Mouse (Mus musculus) splenic B cell, adult 2 months (primary cell): Measurements from ENCODE around the gene Igll1.
A peak's percentile ranks its signal among the peaks of the same experiment; 100 is the strongest.
"Not testable (repeated sequence)": the region's sequence is repeated elsewhere in the genome, so short reads cannot be mapped to it uniquely, and the experiment has no call there.

ENCODE experiments used
- DNase-seq: peaks from one replicate; pipeline ENCODE4 v3.0.0-alpha.2; 2011; ENCODE audit warnings: low read depth, low spot score
- H3K27me3 ChIP-seq: 2 replicates; pipeline ENCODE4 v1.6.1; 2012; ENCODE audit warnings: mild to moderate bottlenecking, low read length, moderate library complexity, mixed read lengths; ENCODE audit not compliant: control insufficient read depth, poor library complexity, insufficient read depth, severe bottlenecking
- H3K36me3 ChIP-seq: 2 replicates; pipeline ENCODE4 v1.6.1; 2012; ENCODE audit warnings: mild to moderate bottlenecking, low read length, moderate library complexity, mixed read lengths; ENCODE audit not compliant: control insufficient read depth, poor library complexity, insufficient read depth, severe bottlenecking

The Igll1 gene

GRCm38 (mm10) chr16:16865696-16866561 is 2.1 kb upstream of the Igll1 start:
- Histone ChIP-seq H3K27me3 (no peaks in the 10 kb centered on the region), H3K36me3 (no peaks in the 10 kb centered on the region)
- peak; percentile 17 for DNase-seq

GRCm38 (mm10) chr16:16865217-16865616 is 1.4 kb upstream of the Igll1 start:
- DNase-seq = peak; percentile 20
- no peaks in the 10 kb centered on the region for H3K27me3 ChIP-seq
- no peaks in the 10 kb centered on the region for H3K36me3 ChIP-seq

- no peak for DNase-seq
- H3K36me3 ChIP-seq = no peaks in the 10 kb centered on the region
- H3K27me3 ChIP-seq = no peaks in the 10 kb centered on the region
Measured at GRCm38 (mm10) chr16:16862288-16862687, 1.5 kb downstream of the Igll1 start.

- DNase-seq = no peak
- Histone ChIP-seq H3K27me3 (no peaks in the 10 kb centered on the region), H3K36me3 (no peaks in the 10 kb centered on the region)
Measured at GRCm38 (mm10) chr16:16856731-16857476, 6.9 kb downstream of the Igll1 start.

- DNase-seq = not testable (repeated sequence)
Measured at GRCm38 (mm10) chr16:16856054-16856453, 7.7 kb downstream of the Igll1 start.

GRCm38 (mm10) chr16:16855541-16855940 is 8.2 kb downstream of the Igll1 start:
- DNase-seq = no peak
- no peaks in the 10 kb centered on the region for H3K36me3 ChIP-seq

More at GRCm38 (mm10) chr16:16856054-16856453, 7.7 kb downstream of the Igll1 start:
- H3K27me3 ChIP-seq, H3K36me3 ChIP-seq: not testable (repeated sequence)

GRCm38 (mm10) chr16:16854836-16855235 is 8.9 kb downstream of the Igll1 start:
- peak; percentile 80 for DNase-seq
- no peaks in the 10 kb centered on the region for H3K36me3 ChIP-seq
- H3K27me3 ChIP-seq = no peaks in the 10 kb centered on the region

More at GRCm38 (mm10) chr16:16855541-16855940, 8.2 kb downstream of the Igll1 start:
- no peaks in the 10 kb centered on the region for H3K27me3 ChIP-seq

GRCm38 (mm10) chr16:16852411-16852810 is 11.4 kb downstream of the Igll1 start:
- Histone ChIP-seq H3K27me3 (no peaks in the 10 kb centered on the region), H3K36me3 (no peaks in the 10 kb centered on the region)
- no peak for DNase-seq

- no peak for DNase-seq
- Histone ChIP-seq H3K36me3 (no peaks in the 10 kb centered on the region), H3K27me3 (no peaks in the 10 kb centered on the region)
Measured at GRCm38 (mm10) chr16:16849196-16849595, 14.6 kb downstream of the Igll1 start.

- no peak for DNase-seq
- no peaks in the 10 kb centered on the region for H3K36me3 ChIP-seq
- H3K27me3 ChIP-seq = no peaks in the 10 kb centered on the region
Measured at GRCm38 (mm10) chr16:16829671-16830070, 34.1 kb downstream of the Igll1 start.

GRCm38 (mm10) chr16:16828757-16829615 is 34.8 kb downstream of the Igll1 start, which contains the start of gene Spag6l:
TSS of gene Spag6l (minus strand) at chr16:16829456.
- Histone ChIP-seq H3K27me3 (no peaks in the 10 kb centered on the region), H3K36me3 (no peaks in the 10 kb centered on the region)
- peak; percentile 89 for DNase-seq

- Histone ChIP-seq H3K36me3 (no peaks in the 10 kb centered on the region), H3K27me3 (no peaks in the 10 kb centered on the region)
- DNase-seq = no peak
Measured at GRCm38 (mm10) chr16:16826223-16826622, 37.6 kb downstream of the Igll1 start.

GRCm38 (mm10) chr16:16825476-16825875 is 38.3 kb downstream of the Igll1 start:
- Histone ChIP-seq H3K36me3 (no peaks in the 10 kb centered on the region), H3K27me3 (no peaks in the 10 kb centered on the region)
- no peak for DNase-seq
